Mouse (Mus musculus) hindbrain, embryonic 14.5 days (tissue): ENCODE measurements around the gene Rpf1. TPM values are rescaled to one million over a fixed set of nuclear protein-coding genes. Genes with fewer than 3 reads are reported as not detected.

Source experiments
- ATAC-seq: fragments of 200-750 bp; cut with Nextera tagmentation; 2 replicates; pipeline ENCODE4 v1.8.0; 2017; ENCODE audit warnings: moderate number of reproducible peaks, mild to moderate bottlenecking, moderate TSS enrichment, moderate library complexity; ENCODE audit not compliant: low FRiP score
- DNase-seq: peaks from one replicate; pipeline ENCODE4 v3.0.0-alpha.2; 2015; ENCODE audit warnings: low spot score
- H3K27ac ChIP-seq: fragments of 300-500 bp; sonication (generic); 2 replicates; pipeline ENCODE4 v1.5.1; 2014; ENCODE audit warnings: mild to moderate bottlenecking, moderate library complexity
- H3K27me3 ChIP-seq: fragments of 300-500 bp; sonication (generic); 2 replicates; pipeline ENCODE4 v1.6.1; 2014; ENCODE audit warnings: mild to moderate bottlenecking, low read length, mixed read lengths; ENCODE audit not compliant: control insufficient read depth, insufficient read depth
- H3K36me3 ChIP-seq: fragments of 300-500 bp; sonication (generic); replicated peaks from 2 replicates; pipeline ENCODE4 v1.6.1; 2014; ENCODE audit not compliant: control insufficient read depth, insufficient read depth
- H3K4me1 ChIP-seq: fragments of 300-500 bp; sonication (generic); replicated peaks from 2 replicates; pipeline ENCODE4 v1.6.1; 2014; ENCODE audit warnings: antibody characterized with exemption, low read length, mixed read lengths; ENCODE audit not compliant: control insufficient read depth, insufficient read depth
- H3K4me2 ChIP-seq: fragments of 300-500 bp; sonication (generic); replicated peaks from 2 replicates; pipeline ENCODE4 v1.6.1; 2014; ENCODE audit warnings: mild to moderate bottlenecking, moderate library complexity
- H3K4me3 ChIP-seq: fragments of 300-500 bp; sonication (generic); replicated peaks from 2 replicates; pipeline ENCODE4 v1.5.1; 2014; ENCODE audit warnings: mild to moderate bottlenecking, low read length
- H3K9ac ChIP-seq: fragments of 300-500 bp; sonication (generic); 2 replicates; pipeline ENCODE4 v1.6.1; 2014
- H3K9me3 ChIP-seq: fragments of 300-500 bp; sonication (generic); 2 replicates; pipeline ENCODE4 v1.6.1; 2016; ENCODE audit warnings: low read length; ENCODE audit not compliant: control insufficient read depth
- WGBS: fragments of 180-500 bp; shearing (Covaris S2); extraction: QIAGEN DNeasy Blood & Tissue Kit; methylation state at CpG from one replicate; pipeline ENCODE4 v1.1.7; 2014; 5-methylcytosine and 5-hydroxymethylcytosine counted together
- polyA plus RNA-seq: library from polyadenylated mRNA; unstranded; fragments of >200 nt; fragmentation: Nextera tagmentation; extraction: Ambion mirVana; gene quantifications from 2 replicates; pipeline ENCODE4 v1.2.1, GENCODE M21; 2014

Gene Rpf1
- polyA plus RNA-seq, 1 experiment from 2014 or later: 35.4 TPM

DNA sequence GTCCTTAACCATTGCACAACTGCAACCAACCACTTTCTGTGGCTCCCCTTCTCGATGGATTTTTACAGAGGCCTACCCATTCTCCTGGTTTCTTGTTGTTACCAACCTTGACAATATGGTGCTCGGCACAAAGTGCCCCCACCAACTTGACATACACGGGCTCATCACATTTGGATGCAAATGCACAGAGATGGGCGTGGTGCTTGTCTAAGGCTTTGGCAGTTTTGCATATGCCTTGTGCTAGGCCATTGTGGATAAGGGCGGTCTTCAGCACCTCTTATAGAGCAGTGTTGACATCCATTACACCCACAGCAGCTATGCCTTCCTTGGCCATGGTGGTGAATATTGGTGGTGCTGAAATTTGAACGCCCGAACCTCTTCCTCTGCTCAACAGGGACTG lies 41.7 kb upstream of the Rpf1 start:
- Histone ChIP-seq H3K27me3 (no peaks in the 10 kb centered on the region), H3K36me3 (no peaks in the 10 kb centered on the region), H3K27ac (no peak overlapping the region), H3K4me1 (peaks cover 4% of the 10 kb centered on the region), H3K4me3 (no peak overlapping the region), H3K4me2 (no peak overlapping the region), H3K9me3 (no peaks in the 10 kb centered on the region), H3K9ac (no peak overlapping the region)
- DNase-seq: no peak
- WGBS: 90% methylated on average over 7 of the region's 7 CpGs
- ATAC-seq: no peak

DNA sequence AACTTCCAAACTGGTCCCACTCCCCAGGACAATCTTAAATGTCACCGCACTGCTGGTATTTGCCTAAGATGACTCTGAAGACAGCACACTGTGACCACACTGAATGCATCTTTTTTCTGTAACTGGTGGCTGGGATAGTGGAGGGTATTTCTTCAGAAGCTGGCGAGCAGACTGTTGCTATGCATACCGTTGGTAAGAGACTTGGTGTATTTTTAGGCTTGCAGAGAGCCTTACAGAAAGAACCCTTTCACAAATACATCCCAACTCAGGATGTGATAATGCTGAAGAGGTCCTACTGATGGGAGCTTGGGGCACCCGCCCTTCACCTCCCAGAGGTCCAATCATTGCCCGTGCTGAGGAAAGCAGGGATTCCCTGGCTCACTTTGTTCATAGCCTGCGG lies 36.3 kb upstream of the Rpf1 start:
- Histone ChIP-seq H3K36me3 (no peaks in the 10 kb centered on the region), H3K9ac (no peak overlapping the region), H3K9me3 (no peaks in the 10 kb centered on the region), H3K27me3 (no peaks in the 10 kb centered on the region), H3K4me3 (no peak overlapping the region), H3K27ac (no peak overlapping the region), H3K4me2 (no peak overlapping the region), H3K4me1 (no peaks in the 10 kb centered on the region)
- ATAC-seq (no peak), DNase-seq (no peak)
- WGBS: 90% methylated on average over 6 of the region's 6 CpGs

DNA sequence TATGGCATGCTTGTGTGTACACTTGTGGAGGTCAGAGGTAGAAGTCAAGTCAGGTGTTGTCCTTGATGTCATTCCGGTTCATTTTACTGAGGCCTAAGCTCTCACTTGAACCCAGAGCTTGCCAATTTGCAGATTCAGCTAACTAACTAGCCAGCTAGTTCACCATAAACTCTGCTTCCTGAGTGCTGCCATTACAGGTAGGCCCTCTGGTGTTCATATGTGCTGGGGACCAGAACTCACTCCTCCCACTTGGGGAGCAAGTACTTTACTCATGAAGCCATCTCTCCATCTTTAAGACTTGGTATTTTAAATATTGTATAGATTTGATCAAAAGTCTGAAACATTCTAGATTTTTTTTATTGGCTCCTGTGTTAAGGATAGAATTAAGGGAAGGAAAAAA lies 35.3 kb upstream of the Rpf1 start:
- Histone ChIP-seq H3K36me3 (no peaks in the 10 kb centered on the region), H3K4me2 (no peak overlapping the region), H3K27ac (no peak overlapping the region), H3K9me3 (no peaks in the 10 kb centered on the region), H3K9ac (no peak overlapping the region), H3K4me1 (no peaks in the 10 kb centered on the region), H3K4me3 (no peak overlapping the region), H3K27me3 (no peaks in the 10 kb centered on the region)
- WGBS: 87% methylated on average over 1 of the region's 1 CpGs
- DNase-seq (no peak), ATAC-seq (no peak)

DNA sequence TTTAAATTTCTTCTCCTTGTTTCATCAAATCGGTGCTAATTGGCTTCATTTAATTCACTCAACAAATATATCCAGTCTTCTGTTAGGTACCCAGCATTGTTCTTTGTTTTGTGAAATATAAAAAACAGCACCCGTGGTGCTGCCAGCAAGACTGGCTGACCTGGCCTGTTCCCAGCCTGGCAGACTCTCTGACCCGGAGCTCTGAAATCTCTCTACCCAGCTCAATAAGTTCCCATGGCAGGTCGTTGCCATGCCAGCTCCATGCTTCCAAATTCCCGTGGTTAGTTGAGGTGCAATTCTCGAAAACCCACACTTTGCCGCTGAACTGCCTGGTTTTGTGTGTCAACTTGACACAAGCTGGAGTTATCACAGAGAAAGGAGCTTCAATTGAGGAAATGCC lies 33.6 kb upstream of the Rpf1 start:
- 81% methylated on average over 7 of the region's 7 CpGs for WGBS
- Histone ChIP-seq H3K27me3 (no peaks in the 10 kb centered on the region), H3K4me2 (no peak overlapping the region), H3K9me3 (no peaks in the 10 kb centered on the region), H3K36me3 (no peaks in the 10 kb centered on the region), H3K27ac (no peak overlapping the region), H3K4me1 (no peaks in the 10 kb centered on the region), H3K4me3 (no peak overlapping the region), H3K9ac (no peak overlapping the region)
- ATAC-seq (no peak), DNase-seq (no peak)

DNA sequence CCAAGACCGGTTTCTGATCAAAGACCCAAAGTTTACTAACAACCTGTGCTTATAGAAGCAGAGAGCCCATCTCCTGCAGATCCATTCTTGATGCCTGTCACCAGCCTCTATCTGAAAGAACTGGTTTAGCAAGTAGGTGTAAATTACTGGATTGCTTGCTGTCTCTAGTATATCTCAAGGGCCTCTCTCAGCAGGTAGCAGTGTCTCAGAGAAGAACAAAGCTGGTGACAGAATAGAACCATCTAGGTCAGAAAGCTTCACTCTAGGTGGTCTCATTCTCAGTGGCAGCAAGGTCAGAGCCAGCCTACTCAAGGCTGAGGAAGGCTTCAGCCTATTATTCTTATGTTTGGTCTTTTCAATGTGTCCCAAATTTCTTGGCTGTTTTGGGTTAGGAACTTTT lies 22.4 kb upstream of the Rpf1 start:
- no peaks in the 10 kb centered on the region for H3K36me3 ChIP-seq
- 43% methylated on average over 1 of the region's 1 CpGs for WGBS
- no peak overlapping the region for H3K4me3 ChIP-seq
- no peak overlapping the region for H3K27ac ChIP-seq
- H3K4me1 ChIP-seq: no peaks in the 10 kb centered on the region
- DNase-seq (no peak), ATAC-seq (no peak)
- H3K4me2 ChIP-seq: no peak overlapping the region
- no peaks in the 10 kb centered on the region for H3K27me3 ChIP-seq
- H3K9me3 ChIP-seq: 0 out of 2 replicates have a peak, but pooled peaks cover 3% of the 10 kb centered on the region
- H3K9ac ChIP-seq: no peak overlapping the region

DNA sequence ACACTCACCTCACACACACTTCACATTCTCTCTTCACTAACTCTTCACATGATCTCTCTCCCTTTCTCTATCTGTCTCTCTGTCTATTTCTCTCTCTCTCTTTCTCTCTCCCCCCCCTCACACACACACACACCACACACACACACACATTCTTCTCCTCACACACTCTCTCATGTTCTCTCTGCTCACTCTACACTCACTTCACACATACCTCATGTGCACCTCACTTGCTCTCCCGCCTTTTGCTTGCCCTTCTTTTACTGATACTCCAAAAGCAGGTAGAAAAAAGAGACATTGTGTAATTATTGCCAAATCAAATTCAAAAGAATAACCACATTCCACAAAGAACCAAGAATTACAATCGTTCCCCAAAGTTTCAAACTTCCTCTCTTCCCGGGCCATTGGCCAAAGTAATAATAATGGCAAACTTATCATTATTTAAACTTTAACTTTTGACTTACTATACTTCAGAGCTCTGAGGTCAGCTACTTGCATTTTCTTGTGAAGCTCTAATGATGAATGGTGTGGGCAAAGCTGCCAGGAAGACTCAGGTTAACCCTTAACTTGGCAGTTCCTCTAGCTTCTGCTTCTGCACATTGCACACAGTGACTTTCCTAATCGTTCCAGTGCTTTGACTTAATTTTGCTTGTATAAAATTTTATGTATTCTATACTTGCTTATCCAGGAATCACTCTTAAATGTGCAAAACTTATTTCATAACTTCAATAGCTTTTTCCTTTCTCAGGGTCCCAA lies 19.5 kb upstream of the Rpf1 start:
- Histone ChIP-seq H3K4me3 (no peak overlapping the region), H3K4me1 (no peaks in the 10 kb centered on the region), H3K27ac (no peak overlapping the region), H3K27me3 (no peaks in the 10 kb centered on the region), H3K9me3 (0 out of 2 replicates have a peak, but pooled peaks cover 3% of the 10 kb centered on the region), H3K4me2 (no peak overlapping the region), H3K36me3 (no peaks in the 10 kb centered on the region), H3K9ac (no peak overlapping the region)
- ATAC-seq (no peak), DNase-seq (no peak)
- WGBS: 90% methylated on average over 4 of the region's 4 CpGs

DNA sequence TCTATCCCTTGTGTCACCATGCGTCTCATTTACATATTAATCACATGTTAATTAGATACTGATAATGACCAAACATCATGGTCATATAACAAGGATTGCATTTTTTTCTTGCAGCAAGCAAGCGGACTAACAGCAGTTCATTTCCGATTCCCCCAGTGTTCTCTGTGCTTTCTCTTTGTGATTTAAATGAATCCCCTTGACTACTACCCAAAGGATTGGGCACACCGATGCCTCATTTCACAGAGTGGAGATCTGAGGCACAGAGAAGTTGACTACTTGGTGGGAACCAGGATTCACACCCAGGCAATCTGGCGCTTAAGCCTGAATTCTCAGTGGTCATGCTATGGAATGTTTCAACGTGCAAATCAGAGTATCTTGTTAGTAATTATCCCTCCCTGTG lies 13.8 kb upstream of the Rpf1 start:
- Histone ChIP-seq H3K36me3 (no peaks in the 10 kb centered on the region), H3K4me1 (no peaks in the 10 kb centered on the region), H3K4me3 (no peak overlapping the region), H3K27ac (no peak overlapping the region), H3K4me2 (no peak overlapping the region), H3K9ac (no peak overlapping the region), H3K9me3 (no peaks in the 10 kb centered on the region), H3K27me3 (no peaks in the 10 kb centered on the region)
- WGBS: 63% methylated on average over 6 of the region's 6 CpGs
- ATAC-seq (no peak), DNase-seq (no peak)

DNA sequence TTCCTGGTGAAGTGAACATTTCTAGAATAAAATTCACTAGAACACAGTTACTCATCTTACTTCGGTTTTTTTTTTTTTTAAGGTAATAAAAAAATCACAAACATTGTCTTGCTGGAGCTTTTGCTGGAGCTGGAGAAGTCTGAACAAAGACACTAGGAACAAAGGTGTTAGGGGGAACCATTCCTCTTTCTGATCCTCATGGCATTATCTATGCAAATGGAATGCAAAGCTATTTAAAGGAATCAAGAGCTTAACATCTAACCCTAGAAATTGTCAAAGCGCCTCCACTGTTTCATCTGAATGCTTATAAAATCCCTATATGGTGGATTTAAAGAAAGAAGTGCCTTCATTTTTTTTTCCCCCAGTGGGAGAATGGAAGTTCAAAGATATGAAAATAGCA lies 7.1 kb upstream of the Rpf1 start:
- Histone ChIP-seq H3K36me3 (no peaks in the 10 kb centered on the region), H3K27ac (no peak overlapping the region)
- no peak for ATAC-seq

DNA sequence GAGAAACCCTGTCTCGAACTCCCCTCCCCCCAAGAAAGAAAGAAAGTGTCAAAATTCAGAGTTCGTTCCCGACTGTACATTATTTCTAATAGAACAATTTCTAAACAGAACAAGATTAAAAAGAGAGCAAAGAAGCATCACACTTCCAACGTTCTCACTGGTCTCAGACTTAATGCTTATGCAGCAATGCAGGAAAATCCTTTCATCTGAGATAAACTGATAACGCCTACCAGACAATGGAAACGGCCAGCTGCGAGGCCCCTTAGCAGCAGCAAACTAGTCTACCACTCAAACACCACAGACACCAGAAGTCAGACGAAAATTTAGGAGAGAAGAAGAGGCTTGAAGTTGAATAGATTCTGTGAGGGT lies 407 bp upstream of the Rpf1 start:
- H3K27me3 ChIP-seq: no peaks in the 10 kb centered on the region
- peak overlapping the region; percentile 71 for H3K4me3 ChIP-seq
- ATAC-seq (no peak), DNase-seq (no peak)
- no peaks in the 10 kb centered on the region for H3K9me3 ChIP-seq
- H3K36me3 ChIP-seq: peaks cover 25% of the 10 kb centered on the region
- peak overlapping the region; percentile 86 for H3K9ac ChIP-seq
- 14% methylated on average over 8 of the region's 8 CpGs for WGBS
- 0 out of 2 replicates have a peak, but pooled peaks cover 3% of the 10 kb centered on the region for H3K4me1 ChIP-seq
- H3K4me2 ChIP-seq: peak overlapping the region; percentile 64
- peak overlapping the region; percentile 98 for H3K27ac ChIP-seq

More for the DNA sequence above, 7.1 kb upstream of the Rpf1 start:
- Histone ChIP-seq H3K9me3 (no peaks in the 10 kb centered on the region), H3K4me2 (no peak overlapping the region), H3K4me1 (no peaks in the 10 kb centered on the region), H3K4me3 (no peak overlapping the region), H3K9ac (no peak overlapping the region), H3K27me3 (no peaks in the 10 kb centered on the region)
- DNase-seq: no peak
- 49% methylated on average over 2 of the region's 2 CpGs for WGBS
